Mouse (Mus musculus) macrophage (primary cell): ENCODE results near the gene Dennd6b. TPM values are rescaled to one million over a fixed set of nuclear protein-coding genes. Genes with fewer than 3 reads are reported as not detected.
A peak's percentile ranks its signal among the peaks of the same experiment; 100 is the strongest.

Experiments
- H3K27ac ChIP-seq: fragments of 350-480 bp; formaldehyde crosslinking; 2 replicates; pipeline ENCODE4 v1.9.0; 2021
- H3K36me3 ChIP-seq: fragments of 350-480 bp; formaldehyde crosslinking; 2 replicates; pipeline ENCODE4 v1.9.0; 2021; ENCODE audit errors: inconsistent target
- H3K4me3 ChIP-seq: fragments of 350-480 bp; formaldehyde crosslinking; 2 replicates; pipeline ENCODE4 v1.9.0; 2021; ENCODE audit errors: inconsistent target
- H3K79me2 ChIP-seq: fragments of 350-480 bp; formaldehyde crosslinking; 2 replicates; pipeline ENCODE4 v1.9.0; 2021; ENCODE audit errors: inconsistent target
- WGBS: methylation state at CpG from one replicate; pipeline ENCODE4 v1.1.7; 2026; ENCODE audit warnings: inconsistent platforms; ENCODE audit not compliant: missing documents; 5-methylcytosine and 5-hydroxymethylcytosine counted together
- polyA plus RNA-seq: library from polyadenylated mRNA; stranded (reverse); fragments of 250-400 nt; gene quantifications from 3 replicates; pipeline ENCODE4 v1.2.4, GENCODE M21; 2018; ENCODE audit warnings: inconsistent platforms

Gene Dennd6b
- polyA plus RNA-seq, 1 experiment from 2014 or later, result 0.80 TPM

- Histone ChIP-seq H3K4me3 (peak overlapping the region; percentile 93; the same call in 1 of the 2 replicates), H3K79me2 (peaks cover 72% of the 10 kb centered on the region), H3K36me3 (no peaks in the 10 kb centered on the region), H3K27ac (peak overlapping the region; percentile 100)
- WGBS, result 15% methylated on average over 2 of the region's 4 CpGs
Measured at GRCm38 (mm10) chr15:89177576-89178259, 18.6 kb downstream of the Dennd6b start.

GRCm38 (mm10) chr15:89177121-89177520 is 19.2 kb downstream of the Dennd6b start:
- 4% methylated on average over 4 of the region's 5 CpGs for WGBS
- Histone ChIP-seq H3K79me2 (peaks cover 78% of the 10 kb centered on the region), H3K4me3 (peak overlapping the region; percentile 6; the same call in 1 of the 2 replicates), H3K27ac (peak overlapping the region; percentile 100), H3K36me3 (no peaks in the 10 kb centered on the region)

- no peaks in the 10 kb centered on the region for H3K36me3 ChIP-seq
- no peak overlapping the region for H3K4me3 ChIP-seq
- peaks cover 93% of the 10 kb centered on the region for H3K79me2 ChIP-seq
- WGBS, result 87% methylated on average over 13 of the region's 13 CpGs
- no peak overlapping the region for H3K27ac ChIP-seq
Measured at GRCm38 (mm10) chr15:89175411-89176155, 20.7 kb downstream of the Dennd6b start.

- H3K4me3 ChIP-seq, result no peak overlapping the region
- no peaks in the 10 kb centered on the region for H3K36me3 ChIP-seq
- no peak overlapping the region for H3K27ac ChIP-seq
- peaks cover 95% of the 10 kb centered on the region for H3K79me2 ChIP-seq
- 93% methylated on average over 10 of the region's 11 CpGs for WGBS
Measured at GRCm38 (mm10) chr15:89174889-89175339, 21.4 kb downstream of the Dennd6b start.

- H3K36me3 ChIP-seq, result peaks cover 9% of the 10 kb centered on the region
- H3K27ac ChIP-seq, result peak overlapping the region; percentile 90
- H3K4me3 ChIP-seq, result peak overlapping the region; percentile 46
- 19% methylated on average over 14 of the region's 15 CpGs for WGBS
- H3K79me2 ChIP-seq, result peaks cover 95% of the 10 kb centered on the region
Measured at GRCm38 (mm10) chr15:89173906-89174214, 22.4 kb downstream of the Dennd6b start.

DNA sequence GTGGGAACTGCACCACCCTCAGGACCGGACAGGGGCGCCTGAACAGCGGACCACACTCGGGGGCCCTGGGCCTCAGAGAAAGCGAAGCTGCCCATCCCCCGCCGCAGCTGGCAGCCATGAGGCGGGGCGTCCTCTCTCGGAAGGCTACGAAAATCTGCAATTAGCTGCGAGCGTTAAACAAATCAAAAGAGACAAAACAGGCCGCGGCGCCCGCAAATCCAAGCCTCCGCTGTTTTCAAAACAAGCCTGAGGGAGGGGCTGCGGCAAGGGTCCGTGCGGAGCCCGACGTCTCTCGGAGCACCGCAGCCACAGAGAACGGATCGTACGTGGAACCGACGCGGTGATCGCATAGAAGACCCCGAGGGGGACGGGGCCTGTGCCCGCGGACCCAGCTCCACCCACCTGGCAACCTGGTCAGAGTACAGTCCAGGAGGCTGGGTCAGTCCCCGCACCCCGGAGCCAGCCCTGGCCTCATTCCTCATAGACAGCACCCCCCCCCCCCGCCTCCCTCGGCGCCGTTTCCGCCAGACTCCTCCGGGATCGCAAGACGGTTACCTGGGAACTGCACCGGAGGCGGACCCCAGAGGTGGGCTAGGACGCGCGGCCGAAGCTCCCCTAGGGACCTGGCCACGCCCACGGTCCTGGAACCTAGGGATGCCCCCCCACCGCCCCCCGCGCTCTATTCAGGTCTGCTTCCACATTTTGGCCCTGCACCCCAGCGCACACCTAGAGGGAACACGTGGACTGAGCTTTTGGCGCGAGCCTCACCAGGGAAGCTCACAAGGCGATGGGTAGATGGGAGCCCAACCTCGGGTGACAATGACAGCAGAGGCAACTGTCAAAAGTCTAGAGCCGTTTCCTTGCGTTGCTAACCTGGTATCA is 23.0 kb downstream of the Dennd6b start:
- peaks cover 95% of the 10 kb centered on the region for H3K79me2 ChIP-seq
- peak overlapping the region; percentile 90 for H3K27ac ChIP-seq
- H3K4me3 ChIP-seq, result peak overlapping the region; percentile 46
- WGBS, result 2% methylated on average over 63 of the region's 65 CpGs
- peaks cover 15% of the 10 kb centered on the region for H3K36me3 ChIP-seq

DNA sequence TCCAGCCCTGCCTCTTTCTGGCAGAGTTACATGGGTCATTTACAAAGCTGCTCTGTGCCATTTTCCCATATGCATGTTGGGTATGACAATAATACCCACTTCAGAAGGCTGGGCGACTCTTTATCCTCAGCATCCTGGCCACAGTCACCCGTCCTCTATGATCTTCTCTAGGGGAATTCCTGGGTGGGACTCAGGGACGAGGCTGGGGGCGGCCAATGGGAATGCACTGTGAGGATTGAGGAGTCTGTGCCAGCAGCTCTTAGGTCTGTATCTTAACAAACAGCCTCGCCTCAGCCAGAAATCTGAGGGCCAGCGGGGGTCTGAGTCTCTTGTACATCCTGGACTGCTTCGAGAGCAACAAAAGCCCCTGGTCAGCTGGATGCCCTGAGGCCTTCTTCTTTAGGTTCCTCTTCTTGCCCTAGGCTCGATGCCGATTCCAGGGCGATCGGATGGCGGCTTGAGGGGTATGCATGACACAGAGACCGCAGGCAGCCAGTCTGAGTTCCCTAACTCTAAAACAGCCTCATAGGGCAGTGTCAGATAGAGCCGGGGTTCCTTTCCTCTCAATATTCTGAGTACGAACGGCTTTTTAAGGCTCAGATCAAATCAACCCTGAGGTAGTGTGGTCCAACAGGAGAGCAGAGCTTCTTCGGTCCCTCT is 23.9 kb downstream of the Dennd6b start:
- 27% methylated on average over 17 of the region's 17 CpGs for WGBS
- peaks cover 22% of the 10 kb centered on the region for H3K36me3 ChIP-seq
- H3K79me2 ChIP-seq, result peaks cover 100% of the 10 kb centered on the region
- peak overlapping the region; percentile 46 for H3K4me3 ChIP-seq
- H3K27ac ChIP-seq, result peak overlapping the region; percentile 90

DNA sequence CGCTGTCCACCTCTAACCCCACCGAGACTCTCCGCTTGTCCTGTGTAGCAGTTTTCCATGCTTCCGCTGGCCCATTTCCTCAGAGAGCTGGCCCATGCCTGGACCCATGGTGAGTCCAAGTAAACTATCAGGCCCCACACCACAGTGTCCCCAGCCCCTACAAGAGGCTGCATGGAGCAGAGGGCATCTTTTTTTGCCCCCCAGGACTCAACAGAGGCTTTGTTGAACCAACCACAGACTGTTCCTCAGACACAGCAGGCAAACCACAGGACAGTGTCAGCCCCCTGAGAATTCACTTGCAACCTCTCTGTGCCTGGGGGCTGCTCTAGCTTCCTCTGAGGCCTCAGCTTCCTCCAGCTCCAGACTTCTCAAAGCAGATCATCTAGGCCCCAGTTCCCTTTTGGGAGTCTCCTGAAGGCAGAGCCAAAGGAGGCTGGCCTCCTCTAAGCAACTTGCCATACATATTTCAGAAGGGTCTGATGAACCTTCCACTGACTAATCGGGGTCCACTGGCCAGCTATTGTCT is 24.7 kb downstream of the Dennd6b start:
- peaks cover 100% of the 10 kb centered on the region for H3K79me2 ChIP-seq
- 94% methylated on average over 5 of the region's 5 CpGs for WGBS
- peak overlapping the region; percentile 90 for H3K27ac ChIP-seq
- H3K4me3 ChIP-seq, result no peak overlapping the region
- peaks cover 29% of the 10 kb centered on the region for H3K36me3 ChIP-seq

- Histone ChIP-seq H3K79me2 (peaks cover 91% of the 10 kb centered on the region), H3K4me3 (no peak overlapping the region), H3K36me3 (peaks cover 44% of the 10 kb centered on the region), H3K27ac (no peak overlapping the region)
- 86% methylated on average over 3 of the region's 3 CpGs for WGBS
Measured at GRCm38 (mm10) chr15:89170102-89170501, 26.2 kb downstream of the Dennd6b start.

GRCm38 (mm10) chr15:89169431-89169830 is 26.9 kb downstream of the Dennd6b start:
- WGBS, result 88% methylated on average over 10 of the region's 10 CpGs
- Histone ChIP-seq H3K4me3 (no peak overlapping the region), H3K79me2 (peaks cover 84% of the 10 kb centered on the region), H3K27ac (no peak overlapping the region), H3K36me3 (peaks cover 50% of the 10 kb centered on the region)

- H3K4me3 ChIP-seq, result no peak overlapping the region
- 94% methylated on average over 10 of the region's 10 CpGs for WGBS
- H3K27ac ChIP-seq, result no peak overlapping the region
- peaks cover 79% of the 10 kb centered on the region for H3K79me2 ChIP-seq
- peaks cover 56% of the 10 kb centered on the region for H3K36me3 ChIP-seq
Measured at GRCm38 (mm10) chr15:89168922-89169321, 27.4 kb downstream of the Dennd6b start.

DNA sequence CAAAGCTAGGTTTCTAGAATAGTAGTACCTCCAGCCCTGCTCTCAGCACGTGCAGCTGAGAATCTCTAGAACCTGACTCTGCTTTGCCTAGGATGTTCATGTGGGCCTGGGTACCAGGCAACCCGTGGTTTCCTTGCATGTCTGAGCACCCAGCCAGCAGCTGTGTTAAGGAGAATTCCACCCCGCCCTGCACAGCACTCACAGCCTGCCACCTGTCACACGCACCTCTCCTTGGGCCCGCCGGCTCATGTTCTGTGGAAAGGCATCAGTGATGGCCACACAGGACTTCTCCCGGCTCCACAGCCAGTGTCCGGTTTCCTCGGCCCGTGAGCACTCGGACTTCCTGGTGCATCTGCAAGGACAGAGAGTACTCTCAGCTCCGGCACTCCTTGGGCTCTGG is 30.8 kb downstream of the Dennd6b start:
- 94% methylated on average over 12 of the region's 12 CpGs for WGBS
- peaks cover 44% of the 10 kb centered on the region for H3K79me2 ChIP-seq
- H3K27ac ChIP-seq, result no peak overlapping the region
- H3K4me3 ChIP-seq, result no peak overlapping the region
- peaks cover 90% of the 10 kb centered on the region for H3K36me3 ChIP-seq

DNA sequence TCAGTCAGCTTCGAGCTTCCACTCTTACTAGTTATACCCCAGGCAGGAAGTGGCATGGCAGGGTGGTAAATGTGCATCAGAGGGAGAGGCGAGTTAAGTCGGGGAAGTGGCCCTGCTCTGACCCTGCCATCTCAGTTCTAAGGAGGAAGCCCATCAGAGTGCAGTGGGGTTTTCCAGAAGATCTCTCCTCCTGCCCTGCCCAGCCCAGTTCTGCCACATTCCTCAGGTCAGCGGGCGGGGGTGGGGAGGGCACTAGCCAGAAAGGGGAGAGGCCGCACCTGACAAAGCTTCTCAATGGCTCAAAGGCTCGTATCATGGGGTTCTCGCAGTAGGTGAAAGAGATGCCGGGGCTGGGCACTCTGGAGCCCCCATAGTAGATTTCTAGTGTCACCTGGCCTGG is 34.9 kb downstream of the Dennd6b start:
- Histone ChIP-seq H3K27ac (no peak overlapping the region), H3K36me3 (peaks cover 100% of the 10 kb centered on the region), H3K79me2 (peaks cover 4% of the 10 kb centered on the region; the same call in 1 of the 2 replicates), H3K4me3 (no peak overlapping the region)
- 65% methylated on average over 7 of the region's 9 CpGs for WGBS

GRCm38 (mm10) chr15:89158516-89158915 is 37.8 kb downstream of the Dennd6b start:
- Histone ChIP-seq H3K27ac (no peak overlapping the region), H3K36me3 (peaks cover 97% of the 10 kb centered on the region)
- WGBS, result 92% methylated on average over 16 of the region's 16 CpGs

More at GRCm38 (mm10) chr15:89158516-89158915, 37.8 kb downstream of the Dennd6b start:
- no peaks in the 10 kb centered on the region for H3K79me2 ChIP-seq
- H3K4me3 ChIP-seq, result no peak overlapping the region
